Mouse (Mus musculus) cerebellum, adult 11-12 months (tissue): ENCODE data around the gene Galc.

Experiments used
- DNase-seq: peaks from one replicate; pipeline ENCODE4 v3.0.0; 2022

The Galc gene

DNA sequence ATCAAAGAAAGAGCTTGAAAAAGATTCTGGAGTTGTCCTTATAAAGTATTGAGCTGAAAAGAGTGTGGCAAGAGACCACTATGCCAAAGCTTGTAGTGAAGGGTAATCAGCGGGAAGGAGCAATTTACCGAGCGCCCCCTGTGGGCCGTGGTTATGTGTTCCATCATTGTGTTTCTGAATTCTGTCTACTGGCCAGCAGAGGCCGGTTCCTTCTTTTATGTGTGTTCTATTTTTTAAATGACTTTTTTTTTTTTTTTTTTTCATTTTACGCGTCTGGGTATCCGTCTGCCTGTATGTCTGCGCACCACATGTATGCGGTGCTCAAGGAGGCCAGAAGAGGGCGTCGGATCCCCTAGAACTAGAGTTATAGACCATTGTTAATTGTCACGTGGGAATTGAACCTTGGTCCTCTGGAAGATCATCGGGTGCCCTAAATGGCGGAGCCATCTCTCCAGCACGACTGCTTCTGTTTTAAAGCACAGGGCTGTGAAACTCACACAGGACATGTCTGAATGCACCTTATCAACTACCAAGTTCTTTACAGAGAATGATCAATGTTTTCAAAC is 78.9 kb downstream of the Galc start:
- DNase-seq: no peak

DNA sequence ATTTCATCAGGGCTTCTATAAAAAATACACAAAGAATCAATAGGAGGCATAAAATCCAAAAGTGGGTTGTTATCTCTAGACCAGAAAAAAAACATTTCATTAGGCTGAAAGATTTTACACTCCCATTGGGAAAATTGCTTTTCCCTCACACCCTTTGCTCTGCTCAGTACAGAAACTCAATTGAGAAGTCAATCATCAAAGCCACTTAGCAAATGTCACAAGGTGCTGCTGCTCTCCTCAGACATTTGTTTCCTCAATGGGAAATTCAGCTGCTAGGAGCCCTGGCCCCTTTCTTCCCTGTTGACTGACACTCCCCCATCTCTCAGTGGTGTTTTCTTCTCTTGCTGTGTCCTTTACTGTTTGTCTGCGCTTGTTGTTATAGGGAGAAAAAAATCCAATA is 79.8 kb downstream of the Galc start:
- no peak for DNase-seq

DNA sequence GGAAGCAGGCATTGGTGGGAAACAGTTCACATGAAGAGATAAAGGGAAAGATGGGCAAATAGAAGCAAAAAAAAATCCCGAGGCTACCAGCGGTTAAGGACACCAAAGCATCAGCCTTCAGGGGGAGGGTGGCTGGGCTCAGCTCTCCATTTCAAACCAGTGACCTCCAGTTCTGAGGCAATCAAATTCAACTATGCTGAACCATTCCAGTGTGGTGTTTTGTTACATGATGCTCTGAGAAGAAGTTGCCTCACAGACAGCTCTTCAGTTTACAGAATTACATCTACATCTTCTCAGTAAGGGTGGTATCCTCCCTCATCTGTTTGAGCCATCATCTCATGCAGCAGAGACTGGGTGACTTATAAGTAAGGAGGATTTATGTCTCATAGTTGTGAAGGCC is 82.6 kb downstream of the Galc start:
- no peak for DNase-seq

DNA sequence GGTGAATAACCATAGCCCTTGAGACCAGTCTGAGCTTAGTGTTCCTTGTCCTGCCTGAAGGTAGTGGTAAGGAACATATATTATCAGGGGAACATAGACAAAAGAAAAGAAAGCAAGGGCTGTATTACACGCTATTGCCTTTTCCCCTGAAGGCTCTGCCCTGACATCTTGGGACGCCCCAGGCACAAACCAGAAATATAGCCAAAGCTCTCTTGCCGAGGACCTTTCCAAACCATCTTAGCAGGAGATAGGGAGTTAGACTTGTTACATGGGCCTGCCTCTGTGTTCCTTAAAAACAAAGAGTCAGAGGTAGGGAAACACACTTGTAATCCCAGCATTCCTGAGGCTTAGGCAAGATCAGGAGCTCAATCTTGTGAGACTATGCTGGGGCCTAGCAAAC is 97.4 kb downstream of the Galc start:
- no peak for DNase-seq

DNA sequence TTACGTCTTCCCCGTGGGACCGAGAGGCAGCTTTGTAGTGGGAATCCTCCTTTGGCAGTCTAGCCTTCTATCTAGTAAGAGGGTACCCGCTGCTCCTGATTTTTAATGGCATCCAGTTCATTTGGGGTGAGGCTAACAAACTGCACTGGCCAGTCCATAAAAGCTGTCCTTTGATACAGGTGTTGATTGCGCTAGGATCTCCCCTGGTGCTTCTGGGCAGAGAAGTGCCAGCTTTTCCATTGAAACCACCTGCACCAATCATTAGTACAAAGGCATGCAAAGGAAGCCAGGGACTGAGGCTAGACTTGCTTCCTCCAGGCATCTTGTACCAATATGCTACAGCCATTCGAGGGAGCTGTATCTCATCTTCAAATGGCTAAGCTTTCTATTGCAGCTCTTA is 98.4 kb downstream of the Galc start:
- DNase-seq: no peak
